Mouse (Mus musculus): ENCODE results near the gene Rbm20.

GRCm38 (mm10) chr19:53838850-53839249 lies 161.7 kb downstream of the Rbm20 start:
- TF ChIP-seq CTCF (IDR thresholded peaks at IDR 0.05; ENCODE audit: insufficient read depth, low read length): no peak
- TF ChIP-seq POLR2A (IDR thresholded peaks at IDR 0.05; ENCODE audit: borderline replicate concordance, extremely low read depth, low read depth, low read length): no peak

Measured in lung, adult 2 months (tissue).